Mouse (Mus musculus) forebrain, embryonic 16.5 days (tissue): ENCODE measurements around the gene Dhx37. TPM values are rescaled to one million over a fixed set of nuclear protein-coding genes. Genes with fewer than 3 reads are reported as not detected.
A peak's percentile ranks its signal among the peaks of the same experiment; 100 is the strongest.

Experiments
- ATAC-seq: fragments of 200-750 bp; cut with Nextera tagmentation; 2 replicates; pipeline ENCODE4 v1.8.0; 2017; ENCODE audit warnings: mild to moderate bottlenecking, moderate library complexity
- H3K27ac ChIP-seq: fragments of 300-500 bp; sonication (generic); 2 replicates; pipeline ENCODE4 v1.5.1; 2014; ENCODE audit warnings: low read length, control low read depth
- H3K27me3 ChIP-seq: fragments of 300-500 bp; sonication (generic); replicated peaks from 2 replicates; pipeline ENCODE4 v1.6.1; 2014; ENCODE audit warnings: low read length; ENCODE audit not compliant: control insufficient read depth, insufficient read depth
- H3K36me3 ChIP-seq: fragments of 300-500 bp; sonication (generic); 2 replicates; pipeline ENCODE4 v1.6.1; 2014; ENCODE audit not compliant: control insufficient read depth, insufficient read depth
- H3K4me1 ChIP-seq: fragments of 300-500 bp; sonication (generic); replicated peaks from 2 replicates; pipeline ENCODE4 v1.6.1; 2014; ENCODE audit warnings: low read length; ENCODE audit not compliant: control insufficient read depth, insufficient read depth
- H3K4me2 ChIP-seq: fragments of 300-500 bp; sonication (generic); 2 replicates; pipeline ENCODE4 v1.6.1; 2014; ENCODE audit warnings: mild to moderate bottlenecking, low read length, control low read depth
- H3K4me3 ChIP-seq: fragments of 300-500 bp; sonication (generic); replicated peaks from 2 replicates; pipeline ENCODE4 v1.5.1; 2014; ENCODE audit warnings: mild to moderate bottlenecking, low read length, control low read depth
- H3K9ac ChIP-seq: fragments of 300-500 bp; sonication (generic); replicated peaks from 2 replicates; pipeline ENCODE4 v1.6.1; 2014; ENCODE audit warnings: low read depth, low read length, control low read depth
- H3K9me3 ChIP-seq: fragments of 300-500 bp; sonication (generic); 2 replicates; pipeline ENCODE4 v1.6.1; 2016; ENCODE audit warnings: low read length; ENCODE audit not compliant: control insufficient read depth
- WGBS: fragments of 180-500 bp; shearing (Covaris S2); extraction: QIAGEN DNeasy Blood & Tissue Kit; methylation state at CpG from one replicate; pipeline ENCODE4 v1.1.7; 2014; 5-methylcytosine and 5-hydroxymethylcytosine counted together
- polyA plus RNA-seq: library from polyadenylated mRNA; unstranded; fragments of >200 nt; fragmentation: Nextera tagmentation; extraction: Ambion mirVana; gene quantifications from 2 replicates; pipeline ENCODE4 v1.2.1, GENCODE M21; 2015

Dhx37 gene
- polyA plus RNA-seq, 1 experiment from 2014 or later: 13.5 TPM

- peak; percentile 31; the same call in 1 of the 2 replicates for ATAC-seq
- Histone ChIP-seq H3K4me2 (peak overlapping the region; percentile 69), H3K9me3 (no peaks in the 10 kb centered on the region), H3K9ac (peak overlapping the region; percentile 81), H3K4me3 (peak overlapping the region; percentile 70), H3K27ac (peak overlapping the region; percentile 96), H3K4me1 (peaks cover 10% of the 10 kb centered on the region), H3K27me3 (no peaks in the 10 kb centered on the region), H3K36me3 (no peaks in the 10 kb centered on the region)
- WGBS: under 1% methylated on average over 20 of the region's 20 CpGs
These were observed 27.5 kb downstream of the Dhx37 start for GRCm38 (mm10) chr5:125406322-125407016.

GRCm38 (mm10) chr5:125405546-125406248 lies 28.2 kb downstream of the Dhx37 start:
- under 1% methylated on average over 31 of the region's 31 CpGs for WGBS
- peak; percentile 69 for ATAC-seq
- Histone ChIP-seq H3K9ac (peak overlapping the region; percentile 81), H3K4me3 (peak overlapping the region; percentile 70), H3K27ac (peak overlapping the region; percentile 96), H3K9me3 (no peaks in the 10 kb centered on the region), H3K27me3 (no peaks in the 10 kb centered on the region), H3K4me2 (peak overlapping the region; percentile 69), H3K36me3 (no peaks in the 10 kb centered on the region), H3K4me1 (peaks cover 10% of the 10 kb centered on the region)

- no peaks in the 10 kb centered on the region for H3K27me3 ChIP-seq
- peaks cover 10% of the 10 kb centered on the region for H3K4me1 ChIP-seq
- H3K9me3 ChIP-seq: no peaks in the 10 kb centered on the region
- peak overlapping the region; percentile 70 for H3K9ac ChIP-seq
- H3K4me2 ChIP-seq: peak overlapping the region; percentile 68
- peak overlapping the region; percentile 93 for H3K27ac ChIP-seq
- peak overlapping the region; percentile 70 for H3K4me3 ChIP-seq
- WGBS: under 1% methylated on average over 28 of the region's 28 CpGs
- ATAC-seq: peak; percentile 24
- no peaks in the 10 kb centered on the region for H3K36me3 ChIP-seq
These were observed 28.9 kb downstream of the Dhx37 start for GRCm38 (mm10) chr5:125404903-125405545.

DNA sequence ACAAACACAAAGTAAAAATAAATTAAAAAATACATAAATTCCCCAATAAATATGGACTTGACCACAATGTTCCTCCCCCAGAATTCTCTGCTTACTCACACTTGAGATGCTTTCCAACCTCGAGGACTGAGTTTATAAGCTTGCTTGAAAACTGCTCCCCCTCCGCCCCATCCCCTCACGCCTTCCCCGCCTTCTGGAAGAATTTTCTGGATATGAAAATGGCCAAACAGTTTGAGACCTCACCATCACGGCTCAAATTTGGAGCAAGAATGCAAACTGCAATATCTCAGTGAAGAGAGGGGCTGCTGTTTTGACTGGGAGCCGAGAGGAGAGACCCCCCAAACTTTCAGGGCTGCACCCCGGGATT lies 29.4 kb downstream of the Dhx37 start:
- Histone ChIP-seq H3K27ac (peak overlapping the region; percentile 93), H3K4me2 (peak overlapping the region; percentile 68), H3K9me3 (no peaks in the 10 kb centered on the region), H3K4me1 (peaks cover 10% of the 10 kb centered on the region), H3K9ac (peak overlapping the region; percentile 70), H3K36me3 (no peaks in the 10 kb centered on the region), H3K27me3 (no peaks in the 10 kb centered on the region), H3K4me3 (peak overlapping the region; percentile 70)
- WGBS: 3% methylated on average over 7 of the region's 7 CpGs
- ATAC-seq: no peak

DNA sequence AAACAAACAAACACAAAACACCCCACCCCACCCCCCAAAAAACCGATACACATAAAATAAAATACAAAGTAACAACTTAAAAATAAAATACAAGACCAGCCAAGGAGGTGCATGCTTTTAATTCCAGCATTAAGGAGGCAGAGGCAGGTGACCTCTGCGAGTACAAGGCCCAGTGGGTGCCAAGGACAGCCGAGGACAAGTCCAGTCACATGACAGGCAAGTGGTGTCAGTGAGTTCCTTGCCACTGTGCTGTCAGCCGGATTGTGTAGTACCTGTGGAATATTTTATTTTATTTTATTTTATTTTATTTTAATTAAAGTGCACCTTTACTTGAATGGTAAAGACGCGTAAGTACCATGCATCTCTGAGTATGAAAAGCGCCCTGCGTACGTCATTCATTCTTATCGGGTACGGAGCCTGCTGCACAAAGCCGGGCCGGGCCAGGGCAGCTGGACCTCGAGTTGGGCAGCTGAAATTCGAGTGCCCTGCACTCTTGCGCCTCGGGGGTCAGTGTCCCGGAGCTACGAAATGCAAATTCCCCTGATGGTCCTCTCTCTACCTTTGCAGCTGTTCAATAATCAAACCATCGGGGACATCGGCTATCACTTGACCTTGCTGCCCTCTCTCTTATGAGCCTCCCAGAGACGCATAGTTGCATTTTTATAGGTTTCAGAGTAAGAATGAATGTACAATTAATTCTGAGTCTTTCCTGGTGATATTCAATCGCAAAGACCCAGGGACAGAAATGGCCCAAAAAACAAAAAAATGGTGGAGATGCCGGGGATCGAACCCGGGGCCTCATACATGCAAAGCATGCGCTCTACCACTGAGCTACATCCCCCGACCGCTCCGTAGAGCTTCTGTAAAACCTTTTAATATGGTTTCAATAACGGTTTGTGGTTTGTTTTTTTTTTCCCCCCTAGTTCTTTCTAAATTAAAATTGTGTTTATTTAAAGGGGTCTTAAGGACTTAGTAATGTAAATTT lies 30.1 kb downstream of the Dhx37 start:
- H3K4me1 ChIP-seq: peaks cover 10% of the 10 kb centered on the region
- no peaks in the 10 kb centered on the region for H3K36me3 ChIP-seq
- ATAC-seq: peak; percentile 41; the same call in 1 of the 2 replicates
- H3K4me2 ChIP-seq: peak overlapping the region; percentile 51
- H3K27me3 ChIP-seq: no peaks in the 10 kb centered on the region
- H3K9me3 ChIP-seq: no peaks in the 10 kb centered on the region
- WGBS: 12% methylated on average over 31 of the region's 31 CpGs
- H3K9ac ChIP-seq: peak overlapping the region; percentile 51
- H3K27ac ChIP-seq: 0 out of 2 replicates have a peak overlapping the region, but pooled peaks have one; percentile 24
- H3K4me3 ChIP-seq: peak overlapping the region; percentile 43

GRCm38 (mm10) chr5:125402991-125403390 lies 30.9 kb downstream of the Dhx37 start:
- H3K4me2 ChIP-seq: no peak overlapping the region

DNA sequence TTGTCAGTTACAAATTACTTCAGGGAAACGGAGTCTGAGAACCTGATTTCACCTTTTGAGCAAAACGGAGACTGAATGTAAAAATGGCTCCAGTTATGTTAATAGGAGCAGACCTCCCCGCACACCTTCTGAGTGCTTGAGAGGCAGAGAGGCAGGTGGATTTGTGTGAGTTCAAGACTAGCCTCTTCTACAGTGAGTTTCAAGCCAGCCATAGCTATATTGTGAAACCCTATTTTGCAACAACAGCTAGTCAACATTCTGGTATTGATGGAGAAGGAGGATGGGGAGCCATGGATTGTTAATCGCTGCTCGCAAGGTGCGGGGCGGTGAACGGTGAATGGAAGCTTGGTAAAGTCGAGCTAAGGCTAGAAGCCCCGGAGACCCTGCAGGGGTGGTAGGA lies 31.4 kb downstream of the Dhx37 start:
- Histone ChIP-seq H3K27me3 (no peaks in the 10 kb centered on the region), H3K36me3 (no peaks in the 10 kb centered on the region), H3K4me3 (no peak overlapping the region), H3K9ac (no peak overlapping the region), H3K9me3 (no peaks in the 10 kb centered on the region), H3K4me1 (peaks cover 10% of the 10 kb centered on the region), H3K4me2 (no peak overlapping the region), H3K27ac (no peak overlapping the region)
- WGBS: 59% methylated on average over 10 of the region's 10 CpGs
- no peak for ATAC-seq

More at GRCm38 (mm10) chr5:125402991-125403390, 30.9 kb downstream of the Dhx37 start:
- peaks cover 10% of the 10 kb centered on the region for H3K4me1 ChIP-seq
- H3K36me3 ChIP-seq: no peaks in the 10 kb centered on the region
- no peak overlapping the region for H3K27ac ChIP-seq
- WGBS: 62% methylated on average over 6 of the region's 6 CpGs
- ATAC-seq: no peak
- no peaks in the 10 kb centered on the region for H3K27me3 ChIP-seq
- H3K4me3 ChIP-seq: no peak overlapping the region
- no peaks in the 10 kb centered on the region for H3K9me3 ChIP-seq
- no peak overlapping the region for H3K9ac ChIP-seq

DNA sequence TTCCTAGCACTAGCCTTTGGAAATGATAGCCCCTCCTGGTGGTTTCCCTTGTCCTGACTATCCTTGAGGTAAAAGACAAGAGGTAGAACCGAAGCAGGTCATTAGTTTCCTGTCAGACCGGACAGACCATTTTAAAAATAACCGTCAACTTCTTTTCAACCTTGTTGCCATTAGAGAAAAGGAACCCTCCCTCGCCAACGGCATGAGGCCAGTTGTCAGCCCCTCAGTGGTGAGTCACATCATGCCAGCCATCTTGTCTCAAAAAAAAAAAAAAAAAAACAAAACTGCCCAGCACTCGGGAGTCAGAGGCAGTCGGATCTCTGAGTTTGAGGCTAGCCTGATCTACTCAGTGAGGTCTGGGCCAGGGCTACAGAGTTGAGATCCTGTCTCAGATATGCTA lies 33.0 kb downstream of the Dhx37 start:
- ATAC-seq: no peak
- H3K4me3 ChIP-seq: no peak overlapping the region
- H3K27ac ChIP-seq: no peak overlapping the region
- peaks cover 2% of the 10 kb centered on the region; the same call in 1 of the 2 replicates for H3K4me1 ChIP-seq
- H3K9me3 ChIP-seq: no peaks in the 10 kb centered on the region
- no peaks in the 10 kb centered on the region for H3K27me3 ChIP-seq
- H3K36me3 ChIP-seq: no peaks in the 10 kb centered on the region
- WGBS: 63% methylated on average over 7 of the region's 7 CpGs
- H3K9ac ChIP-seq: no peak overlapping the region
- no peak overlapping the region for H3K4me2 ChIP-seq
